Mouse (Mus musculus) forebrain, embryonic 13.5 days (tissue): ENCODE results near the gene Usp3. TPM values are rescaled to one million over a fixed set of nuclear protein-coding genes. Genes with fewer than 3 reads are reported as not detected.
A peak's percentile ranks its signal among the peaks of the same experiment; 100 is the strongest.

Experiments
- ATAC-seq: fragments of 200-750 bp; cut with Nextera tagmentation; 2 replicates; pipeline ENCODE4 v1.8.0; 2017
- H3K27ac ChIP-seq: fragments of 300-500 bp; sonication (generic); 2 replicates; pipeline ENCODE4 v1.5.1; 2015; ENCODE audit warnings: inconsistent platforms, mild to moderate bottlenecking, moderate library complexity
- H3K27me3 ChIP-seq: fragments of 300-500 bp; sonication (generic); 2 replicates; pipeline ENCODE4 v1.6.1; 2015; ENCODE audit warnings: mild to moderate bottlenecking, inconsistent platforms
- H3K36me3 ChIP-seq: fragments of 300-500 bp; sonication (generic); 2 replicates; pipeline ENCODE4 v1.6.1; 2015; ENCODE audit warnings: mild to moderate bottlenecking, inconsistent platforms; ENCODE audit not compliant: poor library complexity, severe bottlenecking
- H3K4me1 ChIP-seq: fragments of 300-500 bp; sonication (generic); 2 replicates; pipeline ENCODE4 v1.6.1; 2015; ENCODE audit warnings: inconsistent platforms
- H3K4me2 ChIP-seq: fragments of 300-500 bp; sonication (generic); 2 replicates; pipeline ENCODE4 v1.6.1; 2015; ENCODE audit warnings: inconsistent platforms, mild to moderate bottlenecking, moderate library complexity
- H3K4me3 ChIP-seq: fragments of 300-500 bp; sonication (generic); 2 replicates; pipeline ENCODE4 v1.5.1; 2015; ENCODE audit warnings: mild to moderate bottlenecking, inconsistent platforms
- H3K9ac ChIP-seq: fragments of 300-500 bp; sonication (generic); 2 replicates; pipeline ENCODE4 v1.6.1; 2015; ENCODE audit warnings: mild to moderate bottlenecking, inconsistent platforms
- H3K9me3 ChIP-seq: fragments of 300-500 bp; sonication (generic); replicated peaks from 2 replicates; pipeline ENCODE4 v1.6.1; 2016; ENCODE audit warnings: inconsistent platforms
- WGBS: fragments of 180-500 bp; shearing (Covaris S2); methylation state at CpG from one replicate; pipeline ENCODE4 v1.1.7; 2015; 5-methylcytosine and 5-hydroxymethylcytosine counted together
- polyA plus RNA-seq: library from polyadenylated mRNA; unstranded; fragments of >200 nt; fragmentation: Nextera tagmentation; extraction: Ambion mirVana; gene quantifications from 2 replicates; pipeline ENCODE4 v1.2.1, GENCODE M21; 2015

The Usp3 gene
- polyA plus RNA-seq, 1 experiment from 2014 or later, result 127 TPM

- 93% methylated on average over 4 of the region's 4 CpGs for WGBS
- Histone ChIP-seq H3K36me3 (peaks cover 61% of the 10 kb centered on the region), H3K9ac (no peak overlapping the region), H3K4me1 (peaks cover 35% of the 10 kb centered on the region), H3K27ac (peak overlapping the region; percentile 97; the same call in 1 of the 2 replicates), H3K27me3 (no peaks in the 10 kb centered on the region), H3K4me2 (no peak overlapping the region), H3K4me3 (no peak overlapping the region), H3K9me3 (no peaks in the 10 kb centered on the region)
- no peak for ATAC-seq
Measured at GRCm38 (mm10) chr9:66513661-66514255, 79.2 kb downstream of the Usp3 start.

- H3K27ac ChIP-seq, result peak overlapping the region; percentile 97; the same call in 1 of the 2 replicates
- H3K27me3 ChIP-seq, result no peaks in the 10 kb centered on the region
- no peaks in the 10 kb centered on the region for H3K9me3 ChIP-seq
- H3K4me3 ChIP-seq, result no peak overlapping the region
- peaks cover 35% of the 10 kb centered on the region for H3K4me1 ChIP-seq
- no peak overlapping the region for H3K9ac ChIP-seq
- H3K4me2 ChIP-seq, result no peak overlapping the region
- no peak for ATAC-seq
- H3K36me3 ChIP-seq, result peaks cover 61% of the 10 kb centered on the region
Measured at GRCm38 (mm10) chr9:66513150-66513549, 79.8 kb downstream of the Usp3 start.

GRCm38 (mm10) chr9:66512351-66512671 lies 80.6 kb downstream of the Usp3 start:
- Histone ChIP-seq H3K4me1 (peaks cover 35% of the 10 kb centered on the region), H3K9ac (peak overlapping the region; percentile 82), H3K9me3 (no peaks in the 10 kb centered on the region), H3K4me3 (peak overlapping the region; percentile 64), H3K27ac (peak overlapping the region; percentile 97), H3K27me3 (no peaks in the 10 kb centered on the region), H3K36me3 (peaks cover 60% of the 10 kb centered on the region), H3K4me2 (peak overlapping the region; percentile 97)
- ATAC-seq, result peak; percentile 84
- 2% methylated on average over 8 of the region's 8 CpGs for whole genome bisulfite sequencing

- ATAC-seq, result peak; percentile 91
- H3K4me1 ChIP-seq, result peaks cover 40% of the 10 kb centered on the region
- no peaks in the 10 kb centered on the region for H3K27me3 ChIP-seq
- peak overlapping the region; percentile 64 for H3K4me3 ChIP-seq
- H3K27ac ChIP-seq, result peak overlapping the region; percentile 97
- H3K4me2 ChIP-seq, result peak overlapping the region; percentile 97
- peaks cover 57% of the 10 kb centered on the region for H3K36me3 ChIP-seq
- WGBS, result under 1% methylated on average over 78 of the region's 78 CpGs
- H3K9ac ChIP-seq, result peak overlapping the region; percentile 82
- H3K9me3 ChIP-seq, result no peaks in the 10 kb centered on the region
Measured at GRCm38 (mm10) chr9:66511580-66512350, 81.2 kb downstream of the Usp3 start.

- Histone ChIP-seq H3K4me3 (peak overlapping the region; percentile 64), H3K9ac (peak overlapping the region; percentile 82), H3K4me2 (peak overlapping the region; percentile 97), H3K36me3 (peaks cover 57% of the 10 kb centered on the region), H3K4me1 (peaks cover 48% of the 10 kb centered on the region), H3K27ac (peak overlapping the region; percentile 97), H3K9me3 (no peaks in the 10 kb centered on the region), H3K27me3 (no peaks in the 10 kb centered on the region)
- ATAC-seq, result no peak
- 2% methylated on average over 2 of the region's 2 CpGs for WGBS
Measured at GRCm38 (mm10) chr9:66510944-66511343, 82.0 kb downstream of the Usp3 start.

GRCm38 (mm10) chr9:66510351-66510841 lies 82.5 kb downstream of the Usp3 start:
- peak overlapping the region; percentile 30 for H3K9ac ChIP-seq
- 66% methylated on average over 7 of the region's 7 CpGs for WGBS

GRCm38 (mm10) chr9:66508890-66509399 lies 84.0 kb downstream of the Usp3 start:
- Histone ChIP-seq H3K4me1 (peaks cover 65% of the 10 kb centered on the region), H3K36me3 (peaks cover 57% of the 10 kb centered on the region), H3K9ac (no peak overlapping the region), H3K4me2 (no peak overlapping the region), H3K27ac (peak overlapping the region; percentile 97), H3K4me3 (no peak overlapping the region), H3K27me3 (no peaks in the 10 kb centered on the region), H3K9me3 (no peaks in the 10 kb centered on the region)
- WGBS, result 66% methylated on average over 4 of the region's 4 CpGs
- ATAC-seq, result no peak

More at GRCm38 (mm10) chr9:66510351-66510841, 82.5 kb downstream of the Usp3 start:
- ATAC-seq, result no peak
- H3K27ac ChIP-seq, result peak overlapping the region; percentile 97
- H3K4me1 ChIP-seq, result peaks cover 54% of the 10 kb centered on the region
- H3K4me3 ChIP-seq, result no peak overlapping the region
- H3K27me3 ChIP-seq, result no peaks in the 10 kb centered on the region
- H3K36me3 ChIP-seq, result peaks cover 56% of the 10 kb centered on the region
- H3K4me2 ChIP-seq, result peak overlapping the region; percentile 97
- no peaks in the 10 kb centered on the region for H3K9me3 ChIP-seq

GRCm38 (mm10) chr9:66507684-66508083 lies 85.3 kb downstream of the Usp3 start:
- Histone ChIP-seq H3K27ac (no peak overlapping the region), H3K4me3 (no peak overlapping the region), H3K4me1 (peaks cover 59% of the 10 kb centered on the region), H3K4me2 (no peak overlapping the region), H3K36me3 (peaks cover 60% of the 10 kb centered on the region), H3K9me3 (no peaks in the 10 kb centered on the region), H3K27me3 (no peaks in the 10 kb centered on the region), H3K9ac (no peak overlapping the region)
- ATAC-seq, result no peak
- 92% methylated on average over 3 of the region's 3 CpGs for WGBS

GRCm38 (mm10) chr9:66506424-66506823 lies 86.5 kb downstream of the Usp3 start:
- H3K27me3 ChIP-seq, result no peaks in the 10 kb centered on the region
- peak; percentile 1; the same call in 1 of the 2 replicates for ATAC-seq
- no peaks in the 10 kb centered on the region for H3K9me3 ChIP-seq
- peaks cover 73% of the 10 kb centered on the region for H3K36me3 ChIP-seq
- H3K4me1 ChIP-seq, result peaks cover 57% of the 10 kb centered on the region
- H3K4me3 ChIP-seq, result no peak overlapping the region
- peak overlapping the region; percentile 92 for H3K27ac ChIP-seq
- no peak overlapping the region for H3K9ac ChIP-seq
- H3K4me2 ChIP-seq, result no peak overlapping the region

GRCm38 (mm10) chr9:66506011-66506410 lies 86.9 kb downstream of the Usp3 start:
- WGBS, result 6% methylated on average over 4 of the region's 4 CpGs
- H3K9me3 ChIP-seq, result no peaks in the 10 kb centered on the region
- H3K36me3 ChIP-seq, result peaks cover 77% of the 10 kb centered on the region
- no peaks in the 10 kb centered on the region for H3K27me3 ChIP-seq
- ATAC-seq, result peak; percentile 79
- peak overlapping the region; percentile 92 for H3K27ac ChIP-seq
- no peak overlapping the region for H3K4me2 ChIP-seq
- no peak overlapping the region for H3K4me3 ChIP-seq
- no peak overlapping the region for H3K9ac ChIP-seq
- peaks cover 59% of the 10 kb centered on the region for H3K4me1 ChIP-seq

- Histone ChIP-seq H3K36me3 (peaks cover 83% of the 10 kb centered on the region), H3K9ac (peak overlapping the region; percentile 46), H3K27ac (peak overlapping the region; percentile 92), H3K4me1 (peaks cover 57% of the 10 kb centered on the region), H3K4me3 (no peak overlapping the region), H3K4me2 (0 out of 2 replicates have a peak overlapping the region, but pooled peaks have one; percentile 5), H3K9me3 (no peaks in the 10 kb centered on the region), H3K27me3 (no peaks in the 10 kb centered on the region)
- peak; percentile 46; the same call in 1 of the 2 replicates for ATAC-seq
- WGBS, result 44% methylated on average over 9 of the region's 9 CpGs
Measured at GRCm38 (mm10) chr9:66505141-66505917, 87.6 kb downstream of the Usp3 start.
